Mouse (Mus musculus): ENCODE data around the gene Ghitm. TPM values are rescaled to one million over a fixed set of nuclear protein-coding genes. Genes with fewer than 3 reads are reported as not detected.
"Not testable (repeated sequence)": the region's sequence is repeated elsewhere in the genome, so short reads cannot be mapped to it uniquely, and the experiment has no call there.

Ghitm gene
- polyA plus RNA-seq, 1 experiment from 2014 or later, result 317 TPM

DNA sequence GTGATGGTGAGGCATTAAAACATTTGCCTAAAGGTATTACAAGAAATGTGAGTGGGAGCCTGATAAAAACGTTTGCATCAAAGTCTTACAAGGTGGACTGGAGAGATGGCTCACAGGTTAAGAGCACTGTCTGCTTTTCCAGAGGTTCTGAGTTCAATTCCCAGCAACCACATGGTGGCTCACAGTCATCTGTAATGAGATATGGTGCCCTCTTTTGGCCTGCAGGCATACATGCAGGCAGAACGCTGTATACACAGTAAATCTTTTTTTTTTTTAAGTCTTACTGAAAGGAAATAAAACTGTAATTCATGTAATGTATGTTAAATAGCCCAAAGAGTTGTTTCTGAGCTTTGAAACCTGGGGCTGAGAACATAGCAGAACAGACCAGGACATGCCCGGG lies 2.5 kb upstream of the Ghitm start:
- WGBS (ENCODE audit: insufficient replicate concordance), result 68% methylated on average over 2 of the region's 3 CpGs
- H3K4me3 ChIP-seq (ENCODE audit: low read depth, low read length); ATAC-seq (replicated peaks; ENCODE audit: insufficient number of reproducible peaks, low FRiP score, low TSS enrichment); H3K4me2 ChIP-seq; H3K36me3 ChIP-seq (ENCODE audit: control insufficient read depth, insufficient read depth, low read length); H3K9ac ChIP-seq (ENCODE audit: low read depth, low read length); H3K27ac ChIP-seq (ENCODE audit: low read depth, low read length); H3K4me1 ChIP-seq (ENCODE audit: control insufficient read depth, insufficient read depth, low read length); H3K9me3 ChIP-seq (replicated peaks; ENCODE audit: control insufficient read depth, low read length); H3K27me3 ChIP-seq (ENCODE audit: control insufficient read depth, insufficient read depth, low read length): not testable (repeated sequence)

- ATAC-seq (replicated peaks; ENCODE audit: insufficient number of reproducible peaks, low FRiP score, low TSS enrichment), result no peak
- no peak overlapping the region for H3K4me3 ChIP-seq (ENCODE audit: low read depth, low read length)
- peaks cover 4% of the 10 kb centered on the region; the same call in 1 of the 2 replicates for H3K36me3 ChIP-seq (ENCODE audit: control insufficient read depth, insufficient read depth, low read length)
- H3K9ac ChIP-seq (ENCODE audit: low read depth, low read length), result no peak overlapping the region
- 79% methylated on average over 4 of the region's 4 CpGs for WGBS (ENCODE audit: insufficient replicate concordance)
- H3K27ac ChIP-seq (ENCODE audit: low read depth, low read length), result no peak overlapping the region
- 0 out of 2 replicates have a peak, but pooled peaks cover 3% of the 10 kb centered on the region for H3K4me1 ChIP-seq (ENCODE audit: control insufficient read depth, insufficient read depth, low read length)
- H3K4me2 ChIP-seq, result no peak overlapping the region
- H3K9me3 ChIP-seq (replicated peaks; ENCODE audit: control insufficient read depth, low read length), result no peaks in the 10 kb centered on the region
- H3K27me3 ChIP-seq (ENCODE audit: control insufficient read depth, insufficient read depth, low read length), result no peaks in the 10 kb centered on the region
These were observed 1.0 kb upstream of the Ghitm start for GRCm38 (mm10) chr14:37136110-37136509.

DNA sequence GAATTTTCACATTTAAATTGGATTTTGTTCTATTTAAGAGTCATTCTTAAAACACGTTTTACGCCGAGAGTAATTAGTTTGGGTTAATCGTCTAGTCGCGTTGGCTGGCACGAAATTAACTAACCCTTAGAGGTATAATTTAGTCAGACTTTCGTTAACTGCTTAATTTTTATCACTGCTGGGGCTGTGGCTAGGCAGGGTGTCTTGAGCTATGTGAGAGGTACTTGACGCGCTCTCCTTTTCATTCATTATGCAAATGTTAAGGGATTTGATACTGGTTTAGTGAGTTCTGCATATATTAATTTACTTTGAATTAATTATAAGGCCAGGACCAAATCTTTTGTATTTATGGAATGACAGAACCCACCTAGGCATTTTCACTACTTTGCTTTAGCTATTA lies 599 bp upstream of the Ghitm start:
- no peaks in the 10 kb centered on the region for H3K27me3 ChIP-seq (ENCODE audit: control insufficient read depth, insufficient read depth, low read length)
- H3K9me3 ChIP-seq (replicated peaks; ENCODE audit: control insufficient read depth, low read length), result no peaks in the 10 kb centered on the region
- H3K9ac ChIP-seq (ENCODE audit: low read depth, low read length), result peak overlapping the region; percentile 73
- peak overlapping the region; percentile 77 for H3K4me2 ChIP-seq
- no peak for ATAC-seq (replicated peaks; ENCODE audit: insufficient number of reproducible peaks, low FRiP score, low TSS enrichment)
- no peak overlapping the region for H3K27ac ChIP-seq (ENCODE audit: low read depth, low read length)
- peak overlapping the region; percentile 92 for H3K4me3 ChIP-seq (ENCODE audit: low read depth, low read length)
- 0 out of 2 replicates have a peak, but pooled peaks cover 3% of the 10 kb centered on the region for H3K4me1 ChIP-seq (ENCODE audit: control insufficient read depth, insufficient read depth, low read length)
- H3K36me3 ChIP-seq (ENCODE audit: control insufficient read depth, insufficient read depth, low read length), result peaks cover 4% of the 10 kb centered on the region; the same call in 1 of the 2 replicates
- WGBS (ENCODE audit: insufficient replicate concordance), result 2% methylated on average over 10 of the region's 10 CpGs

GRCm38 (mm10) chr14:37134304-37135126 lies 557 bp downstream of the Ghitm start:
- WGBS (ENCODE audit: insufficient replicate concordance), result 2% methylated on average over 40 of the region's 40 CpGs
- H3K9ac ChIP-seq (ENCODE audit: low read depth, low read length), result peak overlapping the region; percentile 96
- peak; percentile 80 for ATAC-seq (replicated peaks; ENCODE audit: insufficient number of reproducible peaks, low FRiP score, low TSS enrichment)

DNA sequence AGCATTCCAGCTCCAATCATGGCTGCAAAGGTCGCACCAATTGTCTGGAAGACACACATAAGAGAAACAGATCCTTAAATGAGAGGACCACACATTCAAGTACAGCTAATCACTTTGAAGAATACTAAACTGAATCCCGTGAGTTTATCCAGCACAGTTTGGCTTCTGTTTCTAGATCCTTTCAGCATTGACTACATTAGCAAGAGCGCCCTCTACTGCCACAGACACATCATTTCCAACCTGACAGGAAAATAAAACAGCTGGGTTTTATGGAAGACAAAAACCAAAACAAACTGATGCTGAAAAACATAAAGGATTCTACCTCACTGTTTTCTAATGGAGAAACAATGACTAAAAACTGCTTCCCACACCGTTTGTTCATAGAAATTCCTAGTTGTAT lies 7.4 kb downstream of the Ghitm start:
- Histone ChIP-seq H3K4me1 (ENCODE audit: control insufficient read depth, insufficient read depth, low read length) (no peaks in the 10 kb centered on the region), H3K36me3 (ENCODE audit: control insufficient read depth, insufficient read depth, low read length) (peaks cover 20% of the 10 kb centered on the region; the same call in 1 of the 2 replicates), H3K9ac (ENCODE audit: low read depth, low read length) (no peak overlapping the region), H3K27ac (ENCODE audit: low read depth, low read length) (no peak overlapping the region), H3K4me3 (ENCODE audit: low read depth, low read length) (no peak overlapping the region), H3K9me3 (replicated peaks; ENCODE audit: control insufficient read depth, low read length) (no peaks in the 10 kb centered on the region), H3K27me3 (ENCODE audit: control insufficient read depth, insufficient read depth, low read length) (no peaks in the 10 kb centered on the region), H3K4me2 (no peak overlapping the region)
- no peak for ATAC-seq (replicated peaks; ENCODE audit: insufficient number of reproducible peaks, low FRiP score, low TSS enrichment)
- 49% methylated on average over 4 of the region's 4 CpGs for WGBS (ENCODE audit: insufficient replicate concordance)

More at GRCm38 (mm10) chr14:37134304-37135126, 557 bp downstream of the Ghitm start:
- Histone ChIP-seq H3K4me1 (ENCODE audit: control insufficient read depth, insufficient read depth, low read length) (0 out of 2 replicates have a peak, but pooled peaks cover 3% of the 10 kb centered on the region), H3K27me3 (ENCODE audit: control insufficient read depth, insufficient read depth, low read length) (no peaks in the 10 kb centered on the region), H3K4me3 (ENCODE audit: low read depth, low read length) (peak overlapping the region; percentile 92), H3K9me3 (replicated peaks; ENCODE audit: control insufficient read depth, low read length) (no peaks in the 10 kb centered on the region), H3K27ac (ENCODE audit: low read depth, low read length) (peak overlapping the region; percentile 93), H3K36me3 (ENCODE audit: control insufficient read depth, insufficient read depth, low read length) (peaks cover 4% of the 10 kb centered on the region; the same call in 1 of the 2 replicates), H3K4me2 (peak overlapping the region; percentile 71)

- no peak for ATAC-seq (replicated peaks; ENCODE audit: insufficient number of reproducible peaks, low FRiP score, low TSS enrichment)
- no peak overlapping the region for H3K4me3 ChIP-seq (ENCODE audit: low read depth, low read length)
- no peak overlapping the region for H3K27ac ChIP-seq (ENCODE audit: low read depth, low read length)
- 93% methylated on average over 4 of the region's 4 CpGs for WGBS (ENCODE audit: insufficient replicate concordance)
- H3K9ac ChIP-seq (ENCODE audit: low read depth, low read length), result no peak overlapping the region
- H3K36me3 ChIP-seq (ENCODE audit: control insufficient read depth, insufficient read depth, low read length), result peaks cover 5% of the 10 kb centered on the region; the same call in 1 of the 2 replicates
- no peaks in the 10 kb centered on the region for H3K9me3 ChIP-seq (replicated peaks; ENCODE audit: control insufficient read depth, low read length)
- no peak overlapping the region for H3K4me2 ChIP-seq
- H3K4me1 ChIP-seq (ENCODE audit: control insufficient read depth, insufficient read depth, low read length), result no peaks in the 10 kb centered on the region
- H3K27me3 ChIP-seq (ENCODE audit: control insufficient read depth, insufficient read depth, low read length), result no peaks in the 10 kb centered on the region
These were observed 15.8 kb downstream of the Ghitm start for GRCm38 (mm10) chr14:37119233-37119632.

- H3K36me3 ChIP-seq (ENCODE audit: control insufficient read depth, insufficient read depth, low read length), result no peaks in the 10 kb centered on the region
- peaks cover 2% of the 10 kb centered on the region; the same call in 1 of the 2 replicates for H3K4me1 ChIP-seq (ENCODE audit: control insufficient read depth, insufficient read depth, low read length)
- 58% methylated on average over 3 of the region's 3 CpGs for WGBS (ENCODE audit: insufficient replicate concordance)
- H3K27me3 ChIP-seq (ENCODE audit: control insufficient read depth, insufficient read depth, low read length), result no peaks in the 10 kb centered on the region
- ATAC-seq (replicated peaks; ENCODE audit: insufficient number of reproducible peaks, low FRiP score, low TSS enrichment), result no peak
- no peak within 1 kb of the TSS for H3K9ac ChIP-seq (ENCODE audit: low read depth, low read length)
- H3K27ac ChIP-seq (ENCODE audit: low read depth, low read length), result no peak within 1 kb of the TSS
- H3K4me3 ChIP-seq (ENCODE audit: low read depth, low read length), result no peak within 1 kb of the TSS
- no peaks in the 10 kb centered on the region for H3K9me3 ChIP-seq (replicated peaks; ENCODE audit: control insufficient read depth, low read length)
- H3K4me2 ChIP-seq, result no peak within 1 kb of the TSS
These were observed 21.1 kb downstream of the Ghitm start, which contains the start of gene 2610528A11Rik for GRCm38 (mm10) chr14:37113922-37114321. Gene 2610528A11Rik (minus strand): TSS chr14:37114022.

DNA sequence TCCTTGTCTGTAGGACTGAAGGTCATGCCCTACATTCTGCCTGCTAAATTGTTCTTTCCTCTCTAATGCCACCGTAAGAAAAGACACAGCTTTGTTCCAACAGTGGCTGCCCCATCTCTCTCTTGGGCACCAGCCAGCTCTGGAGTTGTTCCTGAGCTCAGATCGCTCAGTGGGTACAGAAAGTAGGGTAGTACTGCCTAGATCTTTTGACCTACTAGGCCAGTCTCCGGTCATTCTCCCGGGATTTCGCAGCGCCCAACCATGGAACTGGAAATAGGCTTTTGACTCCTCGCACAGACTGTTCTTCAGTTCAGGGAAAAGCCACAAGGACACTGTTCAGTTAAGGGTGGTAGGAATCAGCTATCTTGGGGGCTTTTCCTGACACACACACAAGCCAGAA lies 22.1 kb downstream of the Ghitm start:
- Histone ChIP-seq H3K4me1 (ENCODE audit: control insufficient read depth, insufficient read depth, low read length) (peaks cover 2% of the 10 kb centered on the region; the same call in 1 of the 2 replicates), H3K4me3 (ENCODE audit: low read depth, low read length) (no peak overlapping the region), H3K9me3 (replicated peaks; ENCODE audit: control insufficient read depth, low read length) (no peaks in the 10 kb centered on the region), H3K36me3 (ENCODE audit: control insufficient read depth, insufficient read depth, low read length) (no peaks in the 10 kb centered on the region), H3K9ac (ENCODE audit: low read depth, low read length) (no peak overlapping the region), H3K4me2 (no peak overlapping the region), H3K27me3 (ENCODE audit: control insufficient read depth, insufficient read depth, low read length) (no peaks in the 10 kb centered on the region), H3K27ac (ENCODE audit: low read depth, low read length) (no peak overlapping the region)
- no peak for ATAC-seq (replicated peaks; ENCODE audit: insufficient number of reproducible peaks, low FRiP score, low TSS enrichment)
- 87% methylated on average over 7 of the region's 7 CpGs for WGBS (ENCODE audit: insufficient replicate concordance)

Data from heart, embryonic 11.5 days (tissue).